Mouse (Mus musculus): ENCODE data around the gene Rab5c. TPM values are rescaled to one million over a fixed set of nuclear protein-coding genes. Genes with fewer than 3 reads are reported as not detected.

The Rab5c gene
- polyA plus RNA-seq (2012; rRNA removed) = 186 and 350 TPM in 2 replicates

GRCm38 (mm10) chr11:100738066-100738604 is at the start of gene Rab5c:
Gene Rab5c, minus strand, starts transcription at chr11:100738215.
- Histone ChIP-seq H3K4me3 (ENCODE audit: low read depth, low read length) (peak within 1 kb of the TSS; percentile 92), H3K36me3 (ENCODE audit: control insufficient read depth, insufficient read depth, low read length) (peaks cover 2% of the 10 kb centered on the region; the same call in 1 of the 2 replicates), H3K27ac (ENCODE audit: insufficient read depth, low read depth, low read length) (peak within 1 kb of the TSS; percentile 71), H3K4me1 (ENCODE audit: control insufficient read depth, insufficient read depth, insufficient read length, low read length) (peaks cover 18% of the 10 kb centered on the region), H3K27me3 (ENCODE audit: control insufficient read depth, insufficient read depth, low read length) (no peaks in the 10 kb centered on the region)
- TF ChIP-seq POLR2A (IDR thresholded peaks at IDR 0.05; ENCODE audit: low read depth, low read length) (peak; percentile 64; the same call in 1 of the 2 replicates), CTCF (IDR thresholded peaks at IDR 0.05; ENCODE audit: extremely low read depth, insufficient read length, insufficient replicate concordance, low read depth, low read length) (no peak)
- under 1% methylated on average over 39 of the region's 39 CpGs for WGBS

DNA sequence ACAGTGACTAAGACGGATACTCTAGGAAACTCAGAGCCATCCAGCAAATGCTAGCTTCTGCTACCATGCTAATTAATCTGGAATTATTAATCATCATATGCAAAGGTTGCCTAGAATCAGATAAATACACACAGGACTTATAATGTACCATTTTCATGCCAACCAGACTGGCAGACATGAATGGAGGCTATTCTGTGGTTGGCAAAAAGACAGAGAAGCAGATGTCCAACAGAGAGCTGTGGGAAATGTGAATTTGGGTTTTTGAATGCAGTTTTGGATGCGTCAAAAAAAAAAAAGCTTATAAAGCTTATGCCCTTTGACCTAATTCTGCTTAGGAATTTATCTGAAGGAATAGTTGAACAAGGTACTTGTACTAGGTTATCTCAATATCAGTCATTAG is 47.8 kb upstream of the Rab5c start:
- Histone ChIP-seq H3K4me3 (ENCODE audit: low read depth, low read length) (no peak overlapping the region), H3K4me1 (ENCODE audit: control insufficient read depth, insufficient read depth, insufficient read length, low read length) (no peaks in the 10 kb centered on the region), H3K27me3 (ENCODE audit: control insufficient read depth, insufficient read depth, low read length) (no peaks in the 10 kb centered on the region), H3K27ac (ENCODE audit: insufficient read depth, low read depth, low read length) (no peak overlapping the region), H3K36me3 (ENCODE audit: control insufficient read depth, insufficient read depth, low read length) (peaks cover 58% of the 10 kb centered on the region)
- TF ChIP-seq CTCF (IDR thresholded peaks at IDR 0.05; ENCODE audit: extremely low read depth, insufficient read length, insufficient replicate concordance, low read depth, low read length) (no peak), POLR2A (IDR thresholded peaks at IDR 0.05; ENCODE audit: low read depth, low read length) (no peak)
- 89% methylated on average over 2 of the region's 2 CpGs for WGBS

DNA sequence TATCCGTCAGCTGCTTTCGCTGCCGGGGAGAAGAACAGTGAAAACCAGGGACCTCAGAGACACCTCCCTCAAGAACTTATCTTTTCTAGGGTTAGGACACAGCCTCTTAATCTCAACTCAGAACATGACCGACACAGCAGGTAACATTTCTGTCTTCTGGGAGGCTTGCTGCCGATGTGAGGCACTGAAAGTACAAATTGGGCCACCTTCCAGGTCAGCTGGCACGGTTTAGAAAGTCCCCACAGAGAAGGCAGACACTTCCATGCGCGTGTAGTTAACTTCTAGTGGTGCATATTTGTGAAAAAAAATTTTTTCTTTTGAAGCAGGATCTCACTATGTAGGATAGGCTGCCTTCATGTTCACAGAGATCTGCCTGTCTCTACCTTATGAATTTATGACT is 46.3 kb upstream of the Rab5c start:
- TF ChIP-seq CTCF (IDR thresholded peaks at IDR 0.05; ENCODE audit: extremely low read depth, insufficient read length, insufficient replicate concordance, low read depth, low read length) (no peak), POLR2A (IDR thresholded peaks at IDR 0.05; ENCODE audit: low read depth, low read length) (no peak)
- no peaks in the 10 kb centered on the region for H3K27me3 ChIP-seq (ENCODE audit: control insufficient read depth, insufficient read depth, low read length)
- H3K36me3 ChIP-seq (ENCODE audit: control insufficient read depth, insufficient read depth, low read length) = peaks cover 49% of the 10 kb centered on the region
- 85% methylated on average over 8 of the region's 8 CpGs for WGBS
- H3K4me3 ChIP-seq (ENCODE audit: low read depth, low read length) = no peak overlapping the region
- H3K27ac ChIP-seq (ENCODE audit: insufficient read depth, low read depth, low read length) = no peak overlapping the region
- H3K4me1 ChIP-seq (ENCODE audit: control insufficient read depth, insufficient read depth, insufficient read length, low read length) = no peaks in the 10 kb centered on the region

- H3K27ac ChIP-seq (ENCODE audit: insufficient read depth, low read depth, low read length) = no peak overlapping the region
- no peaks in the 10 kb centered on the region for H3K27me3 ChIP-seq (ENCODE audit: control insufficient read depth, insufficient read depth, low read length)
- no peaks in the 10 kb centered on the region for H3K4me1 ChIP-seq (ENCODE audit: control insufficient read depth, insufficient read depth, insufficient read length, low read length)
- H3K4me3 ChIP-seq (ENCODE audit: low read depth, low read length) = no peak overlapping the region
- H3K36me3 ChIP-seq (ENCODE audit: control insufficient read depth, insufficient read depth, low read length) = peaks cover 35% of the 10 kb centered on the region
- TF ChIP-seq POLR2A (IDR thresholded peaks at IDR 0.05; ENCODE audit: low read depth, low read length) (no peak), CTCF (IDR thresholded peaks at IDR 0.05; ENCODE audit: extremely low read depth, insufficient read length, insufficient replicate concordance, low read depth, low read length) (no peak)
- 83% methylated on average over 13 of the region's 13 CpGs for WGBS
Measured at GRCm38 (mm10) chr11:100782568-100782967, 44.6 kb upstream of the Rab5c start.

- H3K27ac ChIP-seq (ENCODE audit: insufficient read depth, low read depth, low read length) = no peak overlapping the region
- TF ChIP-seq CTCF (IDR thresholded peaks at IDR 0.05; ENCODE audit: extremely low read depth, insufficient read length, insufficient replicate concordance, low read depth, low read length) (no peak), POLR2A (IDR thresholded peaks at IDR 0.05; ENCODE audit: low read depth, low read length) (no peak)
- H3K4me3 ChIP-seq (ENCODE audit: low read depth, low read length) = no peak overlapping the region
- WGBS = 90% methylated on average over 15 of the region's 15 CpGs
- no peaks in the 10 kb centered on the region for H3K27me3 ChIP-seq (ENCODE audit: control insufficient read depth, insufficient read depth, low read length)
- no peaks in the 10 kb centered on the region for H3K4me1 ChIP-seq (ENCODE audit: control insufficient read depth, insufficient read depth, insufficient read length, low read length)
- peaks cover 35% of the 10 kb centered on the region for H3K36me3 ChIP-seq (ENCODE audit: control insufficient read depth, insufficient read depth, low read length)
Measured at GRCm38 (mm10) chr11:100781763-100782475, 43.9 kb upstream of the Rab5c start.

- TF ChIP-seq POLR2A (IDR thresholded peaks at IDR 0.05; ENCODE audit: low read depth, low read length) (no peak), CTCF (IDR thresholded peaks at IDR 0.05; ENCODE audit: extremely low read depth, insufficient read length, insufficient replicate concordance, low read depth, low read length) (no peak)
- Histone ChIP-seq H3K27me3 (ENCODE audit: control insufficient read depth, insufficient read depth, low read length) (no peaks in the 10 kb centered on the region), H3K4me3 (ENCODE audit: low read depth, low read length) (no peak overlapping the region), H3K4me1 (ENCODE audit: control insufficient read depth, insufficient read depth, insufficient read length, low read length) (no peaks in the 10 kb centered on the region), H3K27ac (ENCODE audit: insufficient read depth, low read depth, low read length) (no peak overlapping the region), H3K36me3 (ENCODE audit: control insufficient read depth, insufficient read depth, low read length) (peaks cover 29% of the 10 kb centered on the region)
- WGBS = 87% methylated on average over 8 of the region's 8 CpGs
Measured at GRCm38 (mm10) chr11:100780247-100780646, 42.2 kb upstream of the Rab5c start.

GRCm38 (mm10) chr11:100778069-100778468 is 40.1 kb upstream of the Rab5c start:
- TF ChIP-seq CTCF (IDR thresholded peaks at IDR 0.05; ENCODE audit: extremely low read depth, insufficient read length, insufficient replicate concordance, low read depth, low read length) (no peak), POLR2A (IDR thresholded peaks at IDR 0.05; ENCODE audit: low read depth, low read length) (no peak)
- Histone ChIP-seq H3K36me3 (ENCODE audit: control insufficient read depth, insufficient read depth, low read length) (peaks cover 20% of the 10 kb centered on the region), H3K4me1 (ENCODE audit: control insufficient read depth, insufficient read depth, insufficient read length, low read length) (no peaks in the 10 kb centered on the region), H3K27ac (ENCODE audit: insufficient read depth, low read depth, low read length) (no peak overlapping the region), H3K4me3 (ENCODE audit: low read depth, low read length) (no peak overlapping the region), H3K27me3 (ENCODE audit: control insufficient read depth, insufficient read depth, low read length) (no peaks in the 10 kb centered on the region)
- WGBS = 60% methylated on average over 3 of the region's 3 CpGs

All from small intestine, adult 2 months (tissue).